Mouse (Mus musculus) erythroid progenitor cell, adult 5-6 weeks (primary cell): ENCODE data around the gene Ccnb1. TPM values are rescaled to one million over a fixed set of nuclear protein-coding genes. Genes with fewer than 3 reads are reported as not detected.
"Not testable (repeated sequence)": the region's sequence is repeated elsewhere in the genome, so short reads cannot be mapped to it uniquely, and the experiment has no call there.

ENCODE experiments used
- ATAC-seq: replicated peaks from 2 replicates; pipeline ENCODE4 v1.8.0; 2016; ENCODE audit warnings: moderate number of reproducible peaks, mild to moderate bottlenecking, moderate TSS enrichment, inconsistent platforms; ENCODE audit not compliant: poor library complexity, low FRiP score, severe bottlenecking
- total RNA-seq, 2 experiments: library from RNA; stranded (forward) in 1 of 2; stranded (reverse) in 1 of 2; fragments of 150-400 nt in 1 of 2; fragments of 186-747, 209-891 nt in 1 of 2; gene quantifications; 2 replicates each; pipeline versions ENCODE4 v1.2.3 to v1.2.4; 2015 to 2017; ENCODE audit warnings: low replicate concordance in 2 of 2

Gene Ccnb1
- total RNA-seq, 2 experiments from 2014 or later, result 351 to 507 TPM

DNA sequence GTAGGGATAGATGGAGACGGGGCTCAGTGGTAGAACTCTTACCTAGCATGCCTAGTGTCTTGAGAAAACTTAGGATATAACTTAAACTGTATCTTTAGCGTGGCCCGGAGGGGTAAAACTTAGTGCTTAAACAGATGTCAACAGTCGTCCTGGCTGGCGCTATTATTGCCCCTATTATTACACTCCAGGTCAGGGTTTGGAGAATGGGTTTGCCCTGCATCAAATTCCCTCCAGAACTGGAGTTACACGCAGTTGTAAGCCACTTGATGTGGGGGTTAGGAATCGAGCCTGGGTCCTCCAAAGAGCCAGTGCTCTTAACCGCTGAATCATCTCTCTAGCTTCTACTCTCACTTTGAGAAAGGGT, 10.3 kb downstream of the Ccnb1 start:
- peak; percentile 23 for ATAC-seq

DNA sequence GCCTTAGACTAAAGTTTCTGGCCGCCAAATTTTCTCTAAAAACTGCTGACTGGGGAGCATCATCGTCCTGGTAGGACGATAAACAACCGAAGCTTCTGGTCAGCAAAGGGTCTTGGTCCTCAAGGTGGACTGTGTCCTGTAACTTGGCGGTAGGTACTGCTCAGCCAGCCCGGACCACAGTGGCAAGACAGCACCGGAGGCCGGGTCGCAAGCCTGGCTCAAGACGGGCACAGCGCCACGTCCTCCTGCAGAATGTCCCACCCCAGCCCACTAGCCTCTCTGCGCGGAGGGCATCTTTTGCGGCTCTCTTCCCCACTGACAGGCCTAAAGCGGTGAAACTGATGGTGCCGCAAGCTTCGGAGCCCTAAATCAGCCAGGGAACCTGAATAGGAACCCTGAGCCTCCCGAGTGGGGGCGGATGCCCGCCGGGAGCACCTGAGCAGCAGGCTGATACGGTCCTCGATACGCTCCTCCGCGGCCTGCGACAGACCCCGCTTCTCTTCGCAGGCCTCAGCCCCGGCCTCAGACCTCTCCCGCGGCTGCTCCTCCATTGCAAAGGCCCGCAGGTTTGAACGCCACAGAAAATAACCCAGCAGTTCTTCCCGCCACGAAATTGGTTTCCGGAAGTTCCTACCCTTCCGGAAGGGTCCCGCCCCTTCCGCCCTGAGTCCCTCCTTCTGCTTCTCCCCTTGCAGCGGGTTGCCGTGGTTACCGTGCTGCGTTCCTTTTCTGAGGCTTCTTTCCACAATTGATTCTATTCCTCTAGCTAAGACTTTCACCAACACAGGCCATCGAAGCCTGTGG, 10.9 kb downstream of the Ccnb1 start, which contains the start of gene Cenph:
Cenph (minus strand) TSS at position 648 of the 804 bp plus-strand sequence.
- ATAC-seq, result peak; percentile 91

DNA sequence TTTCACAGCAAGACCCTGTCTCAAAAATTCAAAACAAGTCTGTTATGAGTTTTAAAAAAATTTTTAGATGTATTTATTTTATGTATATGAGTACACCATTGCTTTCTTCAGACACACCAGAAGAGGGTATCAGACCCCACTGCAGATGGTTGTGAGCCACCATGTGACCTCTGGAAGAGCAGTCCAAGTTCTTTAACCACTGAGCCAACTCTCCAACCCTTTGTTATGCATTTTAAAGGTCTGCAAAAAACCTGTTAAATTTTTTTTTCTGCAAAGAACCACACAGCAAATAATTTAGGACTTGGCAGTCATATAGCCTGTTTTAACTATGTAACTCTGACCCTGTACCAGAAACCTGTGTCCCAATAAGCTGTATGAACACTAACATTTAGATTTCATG, 11.7 kb downstream of the Ccnb1 start:
- no peak for ATAC-seq

DNA sequence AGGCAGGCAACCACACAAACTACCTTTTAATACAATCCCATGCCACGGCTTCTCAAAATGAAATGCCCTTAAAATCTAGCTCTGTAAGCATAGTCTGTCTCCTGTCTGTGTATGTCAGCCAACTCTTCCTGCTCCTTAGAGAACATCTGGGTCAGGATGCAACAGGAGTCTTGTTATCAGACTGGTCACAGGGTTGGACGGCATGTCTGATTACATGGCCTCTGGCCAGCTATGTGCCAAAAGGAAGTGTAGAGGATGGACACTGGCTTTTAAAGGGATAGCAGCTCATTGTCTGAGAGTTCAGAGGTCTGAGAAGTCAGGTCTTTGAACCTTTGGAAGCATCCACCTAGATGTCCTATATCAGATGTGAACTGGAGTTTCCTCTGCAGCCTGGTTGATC, 31.0 kb downstream of the Ccnb1 start:
- peak; percentile 79 for ATAC-seq

DNA sequence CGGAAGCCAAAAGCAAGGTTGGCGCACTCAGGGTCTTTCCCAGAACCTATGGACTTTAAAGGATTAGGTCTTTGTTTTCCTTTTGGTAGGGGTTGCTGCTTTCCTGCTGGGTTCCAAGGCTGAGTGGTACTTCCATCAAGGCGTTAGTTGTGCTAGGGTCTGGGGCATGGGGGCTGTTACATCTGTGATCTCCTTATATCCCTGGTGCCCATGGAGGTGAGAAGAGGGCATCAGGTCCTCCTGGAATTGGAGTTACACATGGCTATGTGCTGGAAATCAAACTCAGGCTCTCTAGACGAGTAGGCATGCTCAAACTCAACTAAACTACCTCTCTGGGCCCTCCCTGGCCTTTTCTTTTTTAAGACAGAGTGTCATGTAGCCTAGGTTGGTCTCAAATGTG, 32.2 kb downstream of the Ccnb1 start:
- no peak for ATAC-seq

DNA sequence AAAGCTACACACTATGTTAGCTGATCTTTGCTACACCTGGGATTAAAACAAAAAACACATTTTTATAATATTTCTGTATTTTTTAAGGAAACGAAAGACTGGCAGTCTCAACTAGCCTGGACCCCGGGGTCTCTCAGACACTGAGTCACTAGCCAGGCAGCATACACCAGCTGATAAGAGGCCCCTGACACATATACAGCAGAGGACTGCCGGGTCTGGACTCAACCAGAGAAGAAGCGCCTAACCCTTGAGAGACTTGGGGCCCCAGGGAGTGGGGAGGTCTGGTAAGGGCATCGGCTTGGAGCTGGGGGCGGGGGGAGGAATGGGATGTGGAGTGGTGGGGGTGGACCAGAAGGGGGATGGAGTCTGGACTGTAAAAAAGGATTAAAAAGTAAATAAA, 33.4 kb downstream of the Ccnb1 start:
- ATAC-seq, result no peak

DNA sequence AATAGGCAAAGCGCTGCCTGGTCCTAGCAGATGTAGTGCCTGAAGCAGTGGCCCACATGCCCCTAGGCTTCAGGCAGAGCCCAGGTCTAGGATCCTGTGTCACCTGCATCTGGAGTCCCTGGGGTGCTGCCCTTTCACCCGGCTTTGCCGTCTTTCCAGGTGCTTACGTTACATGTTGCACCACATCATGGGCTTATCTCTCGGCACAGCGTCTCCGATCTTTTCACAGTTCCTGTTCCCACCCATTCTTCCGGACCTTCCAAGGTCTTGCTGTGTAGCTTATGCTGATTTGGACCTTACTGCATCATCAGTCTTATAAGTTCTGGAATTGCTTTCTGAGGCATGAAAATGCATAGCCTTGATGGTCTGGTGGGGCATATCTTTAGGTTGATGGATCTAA, 33.8 kb downstream of the Ccnb1 start:
- ATAC-seq, result peak; percentile 51; the same call in 1 of the 2 replicates

DNA sequence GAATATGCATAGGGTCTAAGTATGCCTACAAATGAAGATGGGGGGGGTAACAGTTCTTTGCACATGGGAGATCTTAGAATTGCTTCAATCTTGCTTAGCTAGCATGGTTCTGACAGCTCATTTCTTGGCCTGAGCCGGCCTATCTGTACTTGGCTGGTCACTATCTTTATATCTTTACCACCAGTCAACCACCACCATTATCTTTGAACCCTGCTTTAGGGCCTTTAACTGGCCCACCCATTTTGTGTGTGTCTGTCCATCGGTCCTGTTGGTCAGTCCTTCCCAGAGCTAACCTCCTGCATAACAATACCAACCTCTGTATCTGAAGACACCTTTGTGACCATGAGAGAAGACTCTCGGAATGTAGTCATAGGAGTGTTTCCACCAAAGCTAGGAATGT, 35.0 kb downstream of the Ccnb1 start:
- peak; percentile 35; the same call in 1 of the 2 replicates for ATAC-seq

DNA sequence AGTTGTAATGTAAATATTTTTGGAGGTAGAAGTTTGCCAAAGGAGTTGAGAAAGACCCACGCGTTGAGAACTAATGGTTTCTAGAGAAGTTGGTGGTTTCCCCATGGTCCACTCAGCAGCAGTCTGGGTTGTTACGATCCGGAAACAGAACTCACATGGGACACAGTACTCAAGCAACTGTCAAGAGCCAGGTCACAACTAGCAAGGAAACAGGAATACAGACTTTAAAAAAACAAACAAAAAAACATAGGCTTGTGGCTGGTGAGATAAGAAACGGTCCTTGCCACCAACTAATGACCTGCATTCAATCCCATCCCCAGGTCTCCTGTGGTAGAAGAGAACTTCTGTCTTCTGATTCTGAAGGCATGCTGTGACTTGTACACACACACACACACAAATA, 35.6 kb downstream of the Ccnb1 start:
- ATAC-seq, result 0 out of 2 replicates have a peak, but pooled peaks have one; percentile 6

DNA sequence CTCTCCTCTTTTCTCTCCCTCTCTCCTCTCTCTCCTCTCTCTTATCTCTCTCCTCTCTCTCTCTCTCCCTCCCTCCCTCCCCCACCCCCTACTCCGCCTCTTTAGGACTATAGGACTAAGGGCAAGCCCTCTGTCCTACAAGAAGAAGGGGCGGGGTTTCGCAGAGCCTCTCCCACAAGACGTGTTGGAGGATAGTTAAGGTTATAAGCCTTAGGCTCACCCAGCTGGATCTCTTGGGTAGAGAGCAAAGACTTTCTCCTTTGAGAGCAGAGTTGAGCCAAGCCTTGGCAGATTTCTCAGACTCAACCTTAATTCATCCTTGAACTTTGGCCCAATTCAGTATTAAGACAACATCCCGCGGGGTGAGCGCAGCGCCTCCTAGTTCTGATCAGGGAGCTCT, 37.7 kb downstream of the Ccnb1 start:
- ATAC-seq, result no peak

DNA sequence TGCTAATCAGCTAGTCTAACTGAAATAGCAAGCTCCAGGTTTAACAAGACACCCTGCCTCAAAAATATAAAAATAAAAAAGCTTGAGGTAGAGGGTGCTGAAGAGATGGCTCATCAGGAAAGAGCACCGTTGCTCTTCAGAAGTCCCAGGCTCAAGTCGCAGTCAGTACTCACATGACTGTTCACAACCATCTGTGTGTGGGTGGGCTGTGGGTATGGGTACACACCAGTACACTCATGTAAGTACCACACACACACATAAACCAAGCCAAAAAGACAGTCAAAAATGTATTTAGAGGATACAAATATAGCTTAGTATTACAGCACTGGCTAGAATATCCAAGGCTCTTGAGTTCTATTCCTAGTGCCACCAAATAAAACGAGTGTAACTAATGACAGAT, 40.3 kb downstream of the Ccnb1 start:
- no peak for ATAC-seq

DNA sequence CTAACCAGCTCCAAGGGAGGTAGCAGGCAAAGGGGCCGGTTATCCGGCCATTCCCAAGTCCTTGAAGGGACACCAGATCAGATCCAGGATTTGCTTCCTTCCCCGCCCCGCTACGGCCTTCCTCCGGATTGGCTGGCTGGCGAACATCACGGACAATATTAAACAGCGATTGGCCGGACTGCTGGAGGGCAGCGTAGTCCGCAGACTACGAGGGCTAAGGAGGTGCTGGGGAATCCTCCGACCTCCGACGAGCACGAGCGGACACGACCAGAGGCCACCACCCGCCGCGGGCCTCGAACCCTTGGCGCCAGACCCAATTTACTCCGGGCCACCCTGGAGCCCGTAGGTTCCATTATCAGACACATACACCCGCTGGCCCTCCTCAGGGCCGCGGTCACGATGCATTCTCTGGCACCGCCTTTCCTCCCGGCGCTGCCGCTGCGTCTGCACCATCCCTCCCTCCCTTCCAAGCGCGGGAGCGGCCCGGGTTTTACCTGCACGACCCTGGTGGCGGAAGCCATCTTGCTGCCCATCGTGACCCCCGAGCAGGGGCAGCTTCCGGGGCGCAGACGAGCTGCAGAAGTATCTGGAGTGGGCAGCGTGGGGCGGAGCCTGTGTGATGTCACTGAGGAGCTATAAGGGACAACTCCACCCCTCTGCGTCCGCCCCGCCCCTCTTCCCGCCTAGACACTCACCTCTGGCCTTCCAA, 42.2 kb downstream of the Ccnb1 start, which contains the start of gene Mrps36:
Mrps36 (minus strand) TSS at position 624 of the 709 bp plus-strand sequence.
- peak; percentile 92 for ATAC-seq

DNA sequence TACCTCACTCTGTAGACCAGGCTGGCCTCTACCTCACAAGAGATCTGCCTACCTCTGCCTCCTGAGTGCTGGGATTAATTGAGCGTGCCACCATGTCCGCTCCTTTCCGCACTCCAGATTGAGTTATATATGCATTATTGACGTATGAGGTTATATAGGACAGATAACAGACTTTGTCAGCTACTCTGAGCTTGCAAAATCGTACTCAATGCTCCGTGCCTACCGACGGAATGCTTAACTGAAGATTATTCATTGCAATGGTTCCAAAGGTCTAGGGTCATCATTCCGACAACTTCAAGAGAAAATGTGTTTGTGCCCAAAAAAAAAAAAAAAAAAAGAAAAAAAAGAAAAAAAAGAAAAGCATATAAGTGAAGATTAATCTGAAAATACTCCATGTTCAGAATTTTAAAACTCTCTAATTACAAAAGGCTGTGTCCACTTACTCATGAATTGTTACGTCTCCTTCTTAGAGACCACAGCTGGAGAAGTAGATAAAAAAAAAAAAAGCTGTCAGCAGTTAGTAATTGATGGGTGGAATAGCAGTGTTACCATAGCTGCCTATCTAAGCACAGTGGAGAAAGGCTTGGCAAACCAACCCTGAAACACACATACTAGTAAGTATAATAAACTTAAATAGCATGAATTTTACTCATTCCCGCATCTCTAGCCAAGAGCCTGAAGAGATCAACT, 42.9 kb downstream of the Ccnb1 start:
- ATAC-seq, result peak; percentile 64

DNA sequence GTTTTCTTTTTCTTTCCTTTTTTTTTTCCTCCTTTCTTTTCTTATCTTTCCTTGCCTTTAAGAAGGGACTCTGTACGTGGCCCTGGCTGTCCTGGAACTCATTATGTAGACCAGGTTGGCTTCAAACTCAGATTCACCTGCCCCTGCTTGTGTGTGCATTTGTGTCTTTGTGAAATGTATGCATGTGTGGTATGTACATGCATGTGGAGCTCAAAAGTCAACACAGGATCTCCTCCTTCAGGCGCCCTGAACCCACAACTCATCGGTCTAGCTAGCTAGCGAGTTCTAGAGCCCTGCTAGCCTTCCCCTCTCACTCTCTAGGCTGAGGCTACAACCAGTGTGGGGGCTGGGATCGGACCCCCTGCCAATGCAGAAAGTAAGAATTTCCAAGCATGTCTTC, 43.5 kb downstream of the Ccnb1 start:
- ATAC-seq, result no peak

DNA sequence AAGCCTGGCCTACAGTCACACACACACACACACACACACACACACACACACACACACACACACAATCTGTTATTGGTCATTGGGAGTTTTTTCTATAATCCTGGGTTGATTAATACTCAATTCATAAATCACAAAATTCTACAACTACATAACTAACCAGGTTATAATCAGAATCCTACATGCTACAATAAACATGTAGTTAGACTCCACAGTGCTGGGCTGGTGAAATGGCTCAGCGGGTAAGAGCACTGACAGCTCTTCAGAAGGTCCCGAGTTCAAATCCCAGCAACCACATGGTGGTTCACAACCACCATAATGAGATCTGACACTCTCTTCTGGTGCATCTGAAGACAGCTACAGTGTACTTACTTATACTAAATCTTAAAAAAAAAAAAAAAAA, 53.6 kb downstream of the Ccnb1 start:
- no peak for ATAC-seq

DNA sequence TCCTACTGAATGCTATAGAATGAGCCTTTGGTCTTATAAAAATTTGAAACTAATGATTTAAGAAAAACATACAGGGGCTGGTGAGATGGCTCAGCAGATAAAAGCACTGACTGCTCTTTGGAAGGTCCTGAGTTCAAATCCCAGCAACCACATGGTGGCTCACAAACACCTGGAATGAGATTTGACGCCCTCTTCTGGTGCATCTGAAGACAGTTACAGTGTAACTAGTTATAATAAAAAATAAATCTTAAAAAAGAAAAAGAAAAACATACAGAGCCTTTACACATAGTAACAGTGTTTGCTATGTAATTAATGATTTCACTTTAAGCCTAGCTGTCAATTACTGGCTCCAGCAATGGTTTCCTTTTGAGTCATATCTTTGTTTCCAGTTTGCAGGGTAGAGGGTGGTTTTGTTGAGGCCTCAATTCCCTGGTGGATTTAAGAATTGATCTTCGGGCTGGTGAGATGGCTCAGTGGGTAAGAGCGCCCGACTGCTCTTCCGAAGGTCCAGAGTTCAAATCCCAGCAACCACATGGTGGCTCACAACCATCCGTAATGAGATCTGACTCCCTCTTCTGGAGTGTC, 54.8 kb downstream of the Ccnb1 start:
- ATAC-seq, result not testable (repeated sequence)

DNA sequence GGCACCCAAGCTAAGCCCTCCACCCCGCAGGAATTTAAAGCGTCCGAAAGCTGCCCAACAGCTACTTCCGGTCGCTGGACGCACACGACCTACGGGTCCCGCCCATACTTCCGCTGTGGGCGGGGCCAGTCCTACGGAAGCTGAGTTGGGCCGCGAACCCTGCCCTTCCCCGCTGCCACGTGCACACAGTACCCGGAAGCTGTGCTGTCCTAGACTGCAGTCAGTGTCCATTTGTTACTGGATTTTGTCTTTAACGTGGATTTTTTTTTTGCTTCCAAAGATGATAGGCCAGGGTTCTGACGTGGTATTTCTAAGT, 55.6 kb downstream of the Ccnb1 start, which contains the start of gene Cdk7:
Cdk7 (minus strand) TSS at position 79 of the 316 bp plus-strand sequence.
- ATAC-seq, result peak; percentile 100

DNA sequence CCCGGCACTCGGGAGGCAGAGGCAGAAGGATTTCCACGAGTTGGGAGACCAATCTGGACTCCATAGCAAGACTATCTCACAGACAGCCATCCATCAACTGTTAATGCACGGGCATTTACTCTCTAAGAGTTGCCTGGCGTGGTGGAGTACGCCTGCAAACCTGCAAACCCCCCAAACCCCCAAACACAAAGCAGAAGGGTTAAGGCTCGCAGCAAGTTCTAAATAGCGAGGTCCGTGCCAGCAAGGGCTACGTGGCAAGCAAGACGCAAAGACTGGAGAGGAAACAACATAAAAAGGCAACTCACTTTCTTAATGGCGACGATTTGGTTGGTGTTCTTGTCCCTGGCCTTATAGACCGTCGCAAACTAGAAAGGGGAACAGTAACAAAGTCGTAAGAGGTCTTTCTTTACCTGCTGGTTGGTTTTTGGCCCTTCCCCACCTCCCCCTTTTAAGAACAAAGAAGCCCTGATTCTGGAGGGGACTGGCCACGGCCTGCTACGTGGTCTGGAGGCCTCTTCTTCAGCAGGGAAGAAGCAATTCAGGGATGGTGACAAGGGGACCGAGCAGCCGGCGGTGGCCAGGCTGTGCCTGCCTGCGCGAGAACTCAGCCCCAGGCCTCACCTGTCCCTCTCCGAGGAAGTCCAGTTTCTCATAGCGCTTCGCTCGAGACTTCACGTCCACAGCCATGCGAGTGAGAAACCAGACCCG, 56.1 kb downstream of the Ccnb1 start:
- peak; percentile 76 for ATAC-seq
